Mouse (Mus musculus) spleen, adult 2 months (tissue): Measurements from ENCODE around the gene Caln1.

Source experiments
- CTCF ChIP-seq: fragments of 200-500 bp; IDR thresholded peaks from 2 replicates; pipeline ENCODE4 v1.5.1; 2011; ENCODE audit warnings: mild to moderate bottlenecking, inconsistent platforms; ENCODE audit not compliant: insufficient read depth, insufficient read length, insufficient replicate concordance; ENCODE audit errors: extremely low read depth
- POLR2A ChIP-seq: fragments of 200-500 bp; IDR thresholded peaks from 2 replicates; pipeline ENCODE4 v1.6.1; 2011; ENCODE audit warnings: low read depth, low read length, inconsistent platforms

DNA sequence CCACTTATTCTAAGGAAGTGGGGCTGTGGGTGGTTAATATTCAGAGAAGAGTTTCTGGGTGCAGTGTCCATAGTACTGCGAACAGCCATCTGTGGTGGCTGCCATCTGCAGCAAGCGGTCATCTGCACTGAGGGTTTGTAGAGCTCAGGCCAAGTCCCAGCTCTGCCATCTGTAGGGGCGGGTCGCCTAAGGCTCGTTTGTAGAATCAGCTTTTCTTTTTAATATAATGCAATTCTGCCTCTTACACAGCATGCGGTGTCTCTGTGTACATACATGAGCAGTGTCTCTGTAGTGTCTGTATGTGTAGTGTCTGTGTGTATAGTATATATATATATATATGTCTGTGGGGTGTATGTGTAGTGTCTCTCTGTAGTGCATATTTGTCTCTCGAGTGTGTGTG lies 35.7 kb upstream of the Caln1 start:
- TF ChIP-seq CTCF, result no peak
- no peak for TF ChIP-seq POLR2A
